Mouse (Mus musculus): ENCODE data around the gene Parg. TPM values are rescaled to one million over a fixed set of nuclear protein-coding genes. Genes with fewer than 3 reads are reported as not detected.
"Not testable (repeated sequence)": the region's sequence is repeated elsewhere in the genome, so short reads cannot be mapped to it uniquely, and the experiment has no call there.

The Parg gene
- polyA plus RNA-seq, 1 experiment from 2014 or later = 37.7 TPM

GRCm38 (mm10) chr14:32164173-32165051 is 37.3 kb upstream of the Parg start:
- no peaks in the 10 kb centered on the region for H3K27me3 ChIP-seq
- no peaks in the 10 kb centered on the region for H3K9me3 ChIP-seq
- peaks cover 19% of the 10 kb centered on the region for H3K4me1 ChIP-seq
- no peak for ATAC-seq (ENCODE audit: insufficient number of reproducible peaks, low FRiP score, low TSS enrichment, low read depth)
- H3K4me3 ChIP-seq = no peak overlapping the region
- H3K9ac ChIP-seq = no peak overlapping the region
- H3K4me2 ChIP-seq = no peak overlapping the region
- WGBS = 60% methylated on average over 8 of the region's 8 CpGs
- H3K36me3 ChIP-seq = no peaks in the 10 kb centered on the region
- peak overlapping the region; percentile 82; the same call in 1 of the 2 replicates for H3K27ac ChIP-seq

- WGBS = under 1% methylated on average over 41 of the region's 42 CpGs
- Histone ChIP-seq H3K27me3 (no peaks in the 10 kb centered on the region), H3K4me1 (peaks cover 17% of the 10 kb centered on the region), H3K9ac (peak overlapping the region; percentile 33; the same call in 1 of the 2 replicates), H3K36me3 (no peaks in the 10 kb centered on the region), H3K4me2 (peak overlapping the region; percentile 90), H3K4me3 (peak overlapping the region; percentile 46), H3K27ac (peak overlapping the region; percentile 82), H3K9me3 (no peaks in the 10 kb centered on the region)
- peak; percentile 65; the same call in 1 of the 2 replicates for ATAC-seq (ENCODE audit: insufficient number of reproducible peaks, low FRiP score, low TSS enrichment, low read depth)
These were observed 36.3 kb upstream of the Parg start for GRCm38 (mm10) chr14:32165278-32166061.

- H3K27ac ChIP-seq = no peak overlapping the region
- H3K4me2 ChIP-seq = peak overlapping the region; percentile 90
- H3K27me3 ChIP-seq = no peaks in the 10 kb centered on the region
- 56% methylated on average over 2 of the region's 2 CpGs for WGBS
- no peak for ATAC-seq (ENCODE audit: insufficient number of reproducible peaks, low FRiP score, low TSS enrichment, low read depth)
- H3K4me3 ChIP-seq = peak overlapping the region; percentile 46
- no peak overlapping the region for H3K9ac ChIP-seq
- H3K36me3 ChIP-seq = no peaks in the 10 kb centered on the region
- H3K4me1 ChIP-seq = peaks cover 11% of the 10 kb centered on the region
- no peaks in the 10 kb centered on the region for H3K9me3 ChIP-seq
These were observed 35.7 kb upstream of the Parg start for GRCm38 (mm10) chr14:32166062-32166441.

GRCm38 (mm10) chr14:32166840-32167239 is 34.9 kb upstream of the Parg start:
- Histone ChIP-seq H3K4me1 (peaks cover 9% of the 10 kb centered on the region), H3K36me3 (no peaks in the 10 kb centered on the region), H3K27ac (no peak overlapping the region), H3K4me2 (no peak overlapping the region), H3K9me3 (no peaks in the 10 kb centered on the region), H3K4me3 (no peak overlapping the region), H3K27me3 (no peaks in the 10 kb centered on the region), H3K9ac (no peak overlapping the region)
- ATAC-seq (ENCODE audit: insufficient number of reproducible peaks, low FRiP score, low TSS enrichment, low read depth) = no peak
- WGBS = 79% methylated on average over 1 of the region's 1 CpGs

GRCm38 (mm10) chr14:32167326-32167725 is 34.4 kb upstream of the Parg start:
- Histone ChIP-seq H3K9me3 (no peaks in the 10 kb centered on the region), H3K4me3 (no peak overlapping the region), H3K27ac (no peak overlapping the region), H3K4me1 (peaks cover 9% of the 10 kb centered on the region), H3K27me3 (no peaks in the 10 kb centered on the region), H3K36me3 (no peaks in the 10 kb centered on the region), H3K9ac (no peak overlapping the region), H3K4me2 (no peak overlapping the region)
- ATAC-seq (ENCODE audit: insufficient number of reproducible peaks, low FRiP score, low TSS enrichment, low read depth) = no peak
- WGBS = 89% methylated on average over 5 of the region's 5 CpGs

GRCm38 (mm10) chr14:32168653-32169231 is 33.0 kb upstream of the Parg start:
- ATAC-seq (ENCODE audit: insufficient number of reproducible peaks, low FRiP score, low TSS enrichment, low read depth) = no peak
- peaks cover 9% of the 10 kb centered on the region for H3K4me1 ChIP-seq
- no peak overlapping the region for H3K27ac ChIP-seq
- H3K9me3 ChIP-seq = no peaks in the 10 kb centered on the region
- 82% methylated on average over 3 of the region's 3 CpGs for WGBS
- H3K4me2 ChIP-seq = no peak overlapping the region
- H3K4me3 ChIP-seq = no peak overlapping the region
- H3K36me3 ChIP-seq = peaks cover 13% of the 10 kb centered on the region
- no peaks in the 10 kb centered on the region for H3K27me3 ChIP-seq
- no peak overlapping the region for H3K9ac ChIP-seq

GRCm38 (mm10) chr14:32170137-32170536 is 31.6 kb upstream of the Parg start:
- H3K4me1 ChIP-seq = peaks cover 5% of the 10 kb centered on the region
- no peak for ATAC-seq (ENCODE audit: insufficient number of reproducible peaks, low FRiP score, low TSS enrichment, low read depth)
- H3K9ac ChIP-seq = no peak overlapping the region
- H3K4me2 ChIP-seq = no peak overlapping the region
- 85% methylated on average over 4 of the region's 4 CpGs for WGBS
- peaks cover 21% of the 10 kb centered on the region for H3K36me3 ChIP-seq
- no peak overlapping the region for H3K27ac ChIP-seq
- no peaks in the 10 kb centered on the region for H3K27me3 ChIP-seq
- no peak overlapping the region for H3K4me3 ChIP-seq
- no peaks in the 10 kb centered on the region for H3K9me3 ChIP-seq

GRCm38 (mm10) chr14:32175310-32175709 is 26.4 kb upstream of the Parg start:
- no peak overlapping the region for H3K4me3 ChIP-seq
- H3K9me3 ChIP-seq = no peaks in the 10 kb centered on the region
- 87% methylated on average over 2 of the region's 2 CpGs for WGBS
- no peak overlapping the region for H3K27ac ChIP-seq
- H3K36me3 ChIP-seq = peaks cover 40% of the 10 kb centered on the region
- ATAC-seq (ENCODE audit: insufficient number of reproducible peaks, low FRiP score, low TSS enrichment, low read depth) = no peak
- H3K4me1 ChIP-seq = no peaks in the 10 kb centered on the region
- H3K27me3 ChIP-seq = no peaks in the 10 kb centered on the region
- H3K4me2 ChIP-seq = no peak overlapping the region
- no peak overlapping the region for H3K9ac ChIP-seq

GRCm38 (mm10) chr14:32176590-32176989 is 25.2 kb upstream of the Parg start:
- H3K4me3 ChIP-seq; H3K9ac ChIP-seq; H3K4me1 ChIP-seq; H3K9me3 ChIP-seq; ATAC-seq (ENCODE audit: insufficient number of reproducible peaks, low FRiP score, low TSS enrichment, low read depth); H3K27ac ChIP-seq; H3K4me2 ChIP-seq; H3K27me3 ChIP-seq: not testable (repeated sequence)
- WGBS = 82% methylated on average over 5 of the region's 5 CpGs
- H3K36me3 ChIP-seq = peaks cover 50% of the 10 kb centered on the region

GRCm38 (mm10) chr14:32179393-32180195 is 22.2 kb upstream of the Parg start:
- peaks cover 57% of the 10 kb centered on the region for H3K36me3 ChIP-seq
- ATAC-seq (ENCODE audit: insufficient number of reproducible peaks, low FRiP score, low TSS enrichment, low read depth) = no peak
- no peaks in the 10 kb centered on the region for H3K4me1 ChIP-seq
- H3K27ac ChIP-seq = no peak overlapping the region
- WGBS = 90% methylated on average over 10 of the region's 10 CpGs
- H3K27me3 ChIP-seq = no peaks in the 10 kb centered on the region
- H3K9ac ChIP-seq = no peak overlapping the region
- H3K4me3 ChIP-seq = no peak overlapping the region
- H3K4me2 ChIP-seq = no peak overlapping the region
- no peaks in the 10 kb centered on the region for H3K9me3 ChIP-seq

GRCm38 (mm10) chr14:32180861-32181260 is 20.9 kb upstream of the Parg start:
- Histone ChIP-seq H3K9me3 (no peaks in the 10 kb centered on the region), H3K4me1 (no peaks in the 10 kb centered on the region), H3K9ac (no peak overlapping the region), H3K36me3 (peaks cover 61% of the 10 kb centered on the region), H3K27ac (no peak overlapping the region), H3K4me3 (no peak overlapping the region), H3K4me2 (no peak overlapping the region), H3K27me3 (no peaks in the 10 kb centered on the region)
- WGBS = 91% methylated on average over 6 of the region's 6 CpGs
- no peak for ATAC-seq (ENCODE audit: insufficient number of reproducible peaks, low FRiP score, low TSS enrichment, low read depth)
